Mouse (Mus musculus): Measurements from ENCODE around the gene Nmrk2.
"Not testable (repeated sequence)": the region's sequence is repeated elsewhere in the genome, so short reads cannot be mapped to it uniquely, and the experiment has no call there.

Nmrk2 gene

DNA sequence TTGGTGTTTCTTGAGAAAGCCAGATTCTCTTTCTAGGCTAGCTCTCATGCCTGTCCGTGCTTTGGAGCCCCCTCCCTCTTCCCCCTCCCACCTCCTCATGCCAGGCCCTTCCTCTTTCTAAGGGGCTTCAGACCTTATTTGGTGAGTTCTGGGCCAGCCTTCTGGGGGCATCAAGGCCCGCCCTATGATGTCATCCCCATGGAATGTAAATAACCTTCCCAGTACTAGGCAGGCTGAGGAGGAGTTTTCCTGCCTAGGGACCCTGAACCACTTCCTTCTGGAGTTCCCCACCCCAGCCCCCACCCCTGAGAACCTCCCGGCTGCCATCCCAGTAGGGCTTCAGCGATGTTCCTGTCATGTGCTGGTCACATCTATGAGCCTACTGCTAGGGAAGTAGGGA is 17.1 kb downstream of the Nmrk2 start:
- no peak for DNase-seq (ENCODE audit: low spot score)

DNA sequence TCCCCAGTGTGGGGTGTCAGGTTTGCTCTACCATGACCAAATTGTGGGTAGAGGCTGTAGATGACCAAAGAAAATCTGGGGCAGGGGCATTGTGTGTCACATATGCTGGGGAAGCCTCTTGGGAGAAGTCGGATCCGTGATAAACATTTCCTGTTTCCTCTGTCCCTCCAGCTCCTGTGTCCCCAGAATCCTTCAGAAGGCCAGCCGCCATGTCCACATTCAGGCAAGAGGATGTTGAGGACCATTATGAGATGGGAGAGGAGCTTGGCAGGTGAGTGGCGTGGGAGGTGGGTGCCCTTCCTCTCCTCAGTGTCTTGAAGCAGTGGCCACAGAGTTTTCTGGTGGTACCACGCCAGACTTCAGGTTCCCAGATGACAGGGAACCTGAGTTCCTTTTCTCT is 18.0 kb downstream of the Nmrk2 start, which contains the start of gene 4930442H23Rik:
Gene 4930442H23Rik, minus strand, starts transcription at position 45 of the 400 bp plus-strand sequence.
- DNase-seq (ENCODE audit: low spot score): no peak

DNA sequence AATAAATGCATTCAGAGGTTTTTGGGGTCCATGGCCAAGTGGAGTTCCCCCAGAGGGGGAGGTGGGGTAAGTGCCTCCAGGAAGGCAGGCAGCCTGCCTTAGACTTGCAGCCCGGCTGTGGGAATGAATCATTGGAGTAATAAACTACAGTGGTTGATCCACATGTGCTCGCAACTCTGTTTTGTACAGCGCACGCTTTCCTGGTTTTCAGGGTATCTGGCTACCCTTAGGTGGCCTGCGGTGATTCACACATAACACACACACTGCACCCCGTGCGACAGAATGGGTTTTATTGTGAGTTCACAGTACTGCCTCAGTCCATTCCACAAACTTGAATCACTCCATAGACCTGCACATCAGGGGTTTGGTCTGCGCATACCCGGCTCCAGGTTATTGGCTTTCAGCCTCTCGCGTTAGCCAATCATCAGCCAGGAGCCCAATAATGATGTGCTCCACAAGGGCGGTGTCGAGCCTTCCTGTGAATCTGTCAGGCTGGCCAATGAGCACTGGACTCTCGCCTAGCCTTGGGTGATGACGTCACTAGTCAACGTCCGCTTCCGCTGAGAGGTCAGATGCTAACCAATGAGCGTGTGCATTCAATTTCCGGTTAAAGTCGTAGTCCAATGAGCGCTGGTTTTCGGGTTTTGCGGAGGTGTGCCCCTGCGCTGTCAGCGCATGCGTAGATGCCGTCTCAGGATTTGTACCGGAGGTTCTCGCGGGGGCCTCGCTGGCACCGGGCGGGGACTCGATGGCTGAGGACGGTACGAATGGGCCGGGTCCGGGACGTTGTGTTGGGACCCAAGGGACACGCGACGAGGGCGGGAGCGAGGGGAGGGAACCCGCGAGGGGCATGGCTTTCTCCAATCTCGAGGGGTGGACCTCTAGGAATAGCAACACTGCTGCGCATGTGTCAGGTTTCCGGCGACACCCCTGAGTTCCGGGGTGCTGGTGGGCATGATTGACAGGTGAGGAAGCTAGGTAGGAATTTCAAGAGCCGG is 19.2 kb downstream of the Nmrk2 start, which contains the start of gene Dapk3:
Gene Dapk3, plus strand, starts transcription at position 670 of the 998 bp plus-strand sequence.
- peak; percentile 99 for DNase-seq (ENCODE audit: low spot score)

DNA sequence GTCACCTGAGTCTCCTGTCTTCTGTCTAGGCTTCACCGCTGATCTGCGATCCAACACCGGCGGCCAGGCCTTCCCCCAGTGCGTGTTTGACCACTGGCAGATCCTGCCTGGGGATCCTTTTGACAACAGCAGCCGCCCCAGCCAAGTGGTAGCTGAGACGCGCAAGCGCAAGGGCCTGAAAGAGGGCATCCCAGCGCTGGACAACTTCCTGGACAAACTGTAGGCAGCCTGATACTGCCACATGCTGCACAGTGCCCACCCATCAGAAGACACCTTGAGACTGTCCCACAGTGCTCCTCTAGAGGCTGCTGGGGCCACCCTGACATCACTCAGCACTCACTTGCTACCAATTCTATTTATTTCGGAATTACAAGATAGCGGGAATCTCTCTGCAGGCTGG is 20.0 kb downstream of the Nmrk2 start:
- DNase-seq (ENCODE audit: low spot score): not testable (repeated sequence)

DNA sequence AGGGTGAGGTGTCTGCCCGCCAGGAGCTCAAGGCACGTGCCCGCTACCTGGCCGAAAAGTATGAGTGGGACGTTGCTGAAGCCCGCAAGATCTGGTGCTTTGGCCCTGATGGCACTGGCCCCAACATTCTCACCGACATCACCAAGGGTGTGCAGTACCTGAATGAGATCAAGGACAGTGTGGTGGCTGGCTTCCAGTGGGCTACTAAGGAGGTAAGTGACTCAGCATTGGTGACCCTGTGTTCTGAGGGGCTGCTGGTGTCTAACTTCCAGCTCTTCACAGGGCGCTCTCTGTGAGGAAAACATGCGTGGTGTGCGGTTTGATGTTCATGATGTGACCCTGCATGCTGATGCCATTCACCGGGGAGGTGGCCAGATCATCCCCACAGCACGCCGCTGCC is 20.9 kb downstream of the Nmrk2 start:
- no peak for DNase-seq (ENCODE audit: low spot score)

DNA sequence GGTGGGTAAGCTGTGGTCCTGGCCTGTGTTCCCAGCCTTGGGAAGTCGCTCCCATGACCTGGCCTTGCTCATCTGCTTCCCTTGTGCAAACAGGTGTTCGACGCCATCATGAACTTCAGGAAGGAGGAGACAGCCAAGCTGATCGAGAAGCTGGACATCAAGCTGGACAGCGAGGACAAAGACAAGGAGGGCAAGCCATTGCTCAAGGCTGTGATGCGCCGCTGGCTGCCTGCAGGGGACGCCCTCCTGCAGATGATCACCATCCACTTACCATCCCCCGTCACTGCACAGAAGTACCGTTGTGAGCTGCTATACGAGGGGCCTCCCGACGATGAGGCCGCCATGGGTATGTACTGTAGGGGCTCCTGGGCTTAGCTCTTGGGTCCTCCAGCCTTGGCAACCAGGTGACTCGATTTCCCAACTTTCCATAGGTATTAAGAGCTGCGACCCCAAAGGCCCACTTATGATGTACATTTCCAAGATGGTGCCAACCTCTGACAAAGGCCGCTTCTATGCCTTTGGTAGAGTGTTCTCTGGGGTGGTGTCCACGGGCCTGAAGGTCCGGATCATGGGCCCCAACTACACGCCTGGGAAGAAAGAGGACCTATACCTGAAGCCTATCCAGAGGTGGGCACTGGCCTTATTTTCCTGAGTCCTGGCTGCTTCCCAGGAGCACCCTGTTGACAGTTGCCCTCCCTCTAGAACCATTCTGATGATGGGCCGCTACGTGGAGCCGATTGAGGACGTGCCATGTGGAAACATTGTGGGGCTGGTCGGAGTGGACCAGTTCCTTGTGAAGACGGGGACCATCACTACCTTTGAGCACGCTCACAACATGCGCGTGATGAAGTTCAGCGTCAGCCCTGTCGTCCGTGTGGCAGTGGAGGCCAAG is 22.2 kb downstream of the Nmrk2 start:
- no peak for DNase-seq (ENCODE audit: low spot score)

DNA sequence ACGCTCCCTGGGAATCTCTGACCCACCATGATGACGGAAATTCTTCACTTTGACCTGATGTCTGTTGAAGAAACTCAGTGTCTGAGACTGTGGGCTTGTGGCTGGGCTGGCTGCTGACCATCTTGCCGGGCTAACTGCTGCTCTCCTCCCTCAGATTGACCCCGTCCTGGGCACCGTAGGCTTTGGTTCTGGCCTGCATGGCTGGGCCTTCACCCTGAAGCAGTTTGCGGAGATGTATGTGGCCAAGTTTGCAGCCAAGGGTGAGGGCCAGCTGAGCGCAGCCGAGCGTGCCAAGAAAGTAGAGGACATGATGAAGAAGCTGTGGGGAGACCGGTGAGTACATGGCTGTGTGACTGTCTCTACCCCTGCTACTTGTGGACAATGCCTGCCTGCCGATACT is 22.9 kb downstream of the Nmrk2 start:
- no peak for DNase-seq (ENCODE audit: low spot score)

DNA sequence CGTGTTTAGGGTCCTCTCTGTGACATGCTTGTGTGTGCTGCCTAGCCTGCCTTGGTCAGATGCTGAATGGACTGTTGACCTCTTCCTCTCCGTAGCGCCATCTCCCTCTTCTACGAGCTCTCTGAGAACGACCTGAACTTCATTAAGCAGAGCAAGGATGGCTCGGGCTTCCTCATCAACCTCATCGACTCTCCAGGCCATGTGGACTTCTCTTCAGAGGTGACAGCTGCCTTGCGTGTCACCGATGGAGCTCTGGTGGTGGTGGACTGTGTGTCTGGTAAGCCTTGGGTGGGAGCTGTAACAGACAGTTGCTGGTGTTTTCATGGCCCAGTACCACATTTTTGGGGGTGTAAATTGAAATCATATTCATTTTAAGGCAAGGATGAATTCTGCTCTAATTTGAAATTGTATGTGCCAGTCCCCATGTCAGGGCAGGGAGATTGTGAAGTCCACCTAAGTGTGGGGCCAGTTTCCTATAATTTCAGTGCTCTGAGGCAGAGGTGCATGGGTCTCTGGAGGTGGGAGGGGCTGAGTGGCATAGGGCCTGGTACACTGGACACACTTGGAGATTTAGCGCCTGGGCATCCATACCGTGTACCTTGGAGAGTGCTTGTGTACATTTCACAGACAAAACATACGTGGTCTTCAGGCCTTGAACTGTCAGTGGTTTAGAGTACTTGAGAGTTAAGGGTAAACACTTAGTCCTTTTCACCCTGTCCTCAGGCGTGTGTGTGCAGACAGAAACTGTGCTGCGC is 23.7 kb downstream of the Nmrk2 start:
- DNase-seq (ENCODE audit: low spot score): no peak

DNA sequence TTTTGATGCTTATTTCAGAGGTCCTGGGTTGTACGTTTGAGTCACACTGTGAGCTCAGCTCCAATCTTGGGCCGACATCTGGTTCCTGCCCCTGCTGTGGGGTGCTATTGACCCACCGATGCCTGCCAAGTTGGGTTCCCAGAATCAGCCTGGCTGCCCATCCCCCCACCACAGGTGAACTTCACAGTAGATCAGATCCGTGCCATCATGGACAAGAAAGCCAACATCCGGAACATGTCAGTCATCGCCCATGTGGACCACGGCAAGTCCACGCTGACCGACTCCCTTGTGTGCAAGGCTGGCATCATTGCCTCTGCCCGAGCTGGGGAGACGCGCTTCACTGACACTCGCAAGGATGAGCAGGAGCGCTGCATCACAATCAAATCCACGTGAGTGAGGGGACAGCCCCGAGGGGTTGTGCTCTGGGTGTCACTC is 24.3 kb downstream of the Nmrk2 start:
- DNase-seq (ENCODE audit: low spot score): no peak

DNA sequence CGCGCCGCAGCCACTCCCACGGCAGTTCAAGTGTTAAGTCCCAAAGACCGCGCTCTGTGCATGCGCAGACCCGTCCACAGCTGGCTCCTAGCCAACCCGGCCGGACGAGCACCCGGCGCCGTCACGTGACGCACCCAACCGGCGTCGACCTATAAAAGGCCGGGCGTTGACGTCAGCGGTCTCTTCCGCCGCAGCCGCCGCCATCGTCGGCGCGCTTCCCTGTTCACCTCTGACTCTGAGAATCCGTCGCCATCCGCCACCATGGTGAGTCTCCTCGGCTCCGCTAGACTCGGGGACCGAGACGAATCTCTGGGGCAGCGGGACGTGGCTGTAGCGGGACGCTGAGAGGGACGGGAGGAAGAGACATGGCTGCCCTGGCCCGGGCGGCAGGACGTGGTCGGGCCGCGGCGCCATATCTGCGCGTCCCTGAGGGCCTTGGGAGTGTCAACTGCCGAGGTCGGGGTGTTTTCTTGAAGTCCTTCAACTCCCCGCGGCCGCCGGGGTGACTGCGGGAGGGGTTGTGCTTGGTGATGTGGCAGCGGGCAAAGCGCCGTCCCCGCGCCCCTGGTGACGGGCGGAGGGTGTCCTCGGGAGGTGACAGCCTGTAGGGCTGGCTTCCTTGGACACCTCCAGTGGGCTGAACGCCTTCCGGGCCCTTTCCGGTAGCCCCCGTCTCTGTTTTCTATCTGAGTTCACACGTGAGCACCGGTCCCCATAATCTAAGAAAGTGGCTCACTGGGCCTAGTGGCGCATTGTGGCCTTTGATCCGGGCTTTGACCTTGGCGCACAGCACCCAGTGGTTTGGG is 25.2 kb downstream of the Nmrk2 start, which contains the start of gene Eef2:
Gene Eef2, plus strand, starts transcription at position 166 of the 806 bp plus-strand sequence.
- DNase-seq (ENCODE audit: low spot score): peak; percentile 97

DNA sequence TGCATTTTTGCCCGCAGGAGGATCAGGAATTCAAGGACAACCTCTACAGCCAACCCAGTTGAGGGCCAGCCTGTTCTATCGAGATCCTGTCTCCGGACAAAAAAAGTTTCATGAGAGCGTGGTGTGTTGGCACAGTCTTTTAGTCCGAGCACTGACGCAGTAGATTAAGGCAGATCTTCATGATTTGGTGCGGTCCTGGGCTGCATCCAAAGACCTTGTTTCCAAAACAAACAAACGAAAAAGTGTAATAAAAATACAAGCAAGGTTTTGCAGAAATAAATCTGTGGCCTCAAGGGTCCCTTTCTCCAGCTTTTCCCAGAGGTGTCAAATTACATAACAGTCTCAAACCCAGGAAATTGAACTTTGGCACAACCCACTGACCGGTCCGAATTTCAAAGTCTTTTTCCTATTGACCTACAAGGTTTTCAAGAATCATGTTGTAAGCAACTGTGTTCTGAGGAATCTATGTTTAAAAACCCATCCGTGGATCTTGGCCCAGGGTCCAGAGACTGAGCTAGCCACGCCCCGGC is 25.9 kb downstream of the Nmrk2 start:
- peak; percentile 97 for DNase-seq (ENCODE audit: low spot score)

DNA sequence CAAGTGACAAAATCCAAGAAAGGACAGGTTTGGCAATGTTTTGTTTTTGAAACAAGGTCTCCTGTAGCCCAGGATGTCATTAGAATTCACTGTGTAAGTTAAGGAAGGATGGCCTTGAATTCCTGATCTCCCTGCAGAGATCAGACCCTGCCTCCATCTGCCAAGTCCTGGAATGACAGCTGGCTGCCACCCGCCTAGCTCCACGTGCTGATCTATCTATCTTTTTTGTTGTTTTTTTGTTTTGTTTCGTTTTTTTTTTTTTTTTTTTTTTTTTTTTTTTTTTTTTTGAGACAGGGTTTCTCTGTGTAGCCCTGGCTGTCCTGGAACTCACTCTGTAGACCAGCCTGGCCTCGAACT is 26.5 kb downstream of the Nmrk2 start:
- DNase-seq (ENCODE audit: low spot score): not testable (repeated sequence)

DNA sequence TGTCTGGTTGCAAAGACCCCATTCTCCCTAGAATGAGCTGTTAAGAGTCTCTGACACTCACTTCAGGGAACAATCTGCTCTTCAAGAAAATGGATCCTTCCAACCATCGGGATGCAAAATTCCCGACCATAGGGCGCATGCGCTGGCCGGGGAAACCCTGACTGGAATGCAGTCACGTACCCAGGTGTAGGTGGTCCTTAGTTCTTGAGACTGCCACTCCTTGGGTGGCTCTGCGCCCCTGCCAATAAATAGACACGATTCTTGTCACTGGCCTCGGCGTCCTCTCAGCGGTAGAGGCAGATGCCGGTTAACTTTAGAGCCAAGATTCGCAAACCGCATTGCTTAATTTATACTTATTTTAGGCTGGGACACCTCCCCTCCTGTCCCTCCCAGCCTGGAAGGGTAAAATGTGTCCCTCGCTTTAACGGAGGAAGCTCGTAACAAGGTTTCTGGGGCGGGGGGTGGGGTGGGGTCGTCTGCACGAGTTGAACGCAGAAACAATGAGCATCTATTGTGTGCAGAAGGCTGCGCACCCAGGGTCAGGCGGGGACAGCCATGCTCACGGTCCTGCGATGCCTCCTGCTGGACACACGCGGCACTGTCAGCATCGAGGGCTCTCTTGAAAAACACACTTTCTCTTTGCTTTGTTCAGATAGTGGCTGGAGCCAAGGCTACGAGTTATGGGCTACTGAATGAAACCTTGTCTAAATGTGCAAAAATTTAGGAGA is 27.1 kb downstream of the Nmrk2 start:
- DNase-seq (ENCODE audit: low spot score): peak; percentile 92

DNA sequence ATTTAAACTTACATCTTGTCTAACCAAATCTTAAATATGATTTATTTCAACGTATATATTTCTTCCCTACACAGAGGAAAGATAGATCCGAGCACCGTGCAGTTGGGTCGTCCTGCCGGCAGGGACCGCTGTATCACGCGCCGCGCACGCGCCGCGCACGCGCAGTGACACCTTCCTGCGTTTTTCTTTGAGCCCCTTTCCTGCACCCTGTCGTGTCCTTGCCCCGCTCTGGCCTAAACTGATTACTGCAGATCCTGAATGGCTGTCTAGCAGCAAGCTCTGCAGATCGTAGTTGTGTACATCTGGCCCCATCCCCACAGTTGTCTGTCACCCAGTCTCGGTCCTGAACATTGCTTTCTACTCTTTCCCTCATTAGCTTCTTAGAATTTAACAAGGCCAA is 28.7 kb downstream of the Nmrk2 start:
- peak; percentile 79 for DNase-seq (ENCODE audit: low spot score)

DNA sequence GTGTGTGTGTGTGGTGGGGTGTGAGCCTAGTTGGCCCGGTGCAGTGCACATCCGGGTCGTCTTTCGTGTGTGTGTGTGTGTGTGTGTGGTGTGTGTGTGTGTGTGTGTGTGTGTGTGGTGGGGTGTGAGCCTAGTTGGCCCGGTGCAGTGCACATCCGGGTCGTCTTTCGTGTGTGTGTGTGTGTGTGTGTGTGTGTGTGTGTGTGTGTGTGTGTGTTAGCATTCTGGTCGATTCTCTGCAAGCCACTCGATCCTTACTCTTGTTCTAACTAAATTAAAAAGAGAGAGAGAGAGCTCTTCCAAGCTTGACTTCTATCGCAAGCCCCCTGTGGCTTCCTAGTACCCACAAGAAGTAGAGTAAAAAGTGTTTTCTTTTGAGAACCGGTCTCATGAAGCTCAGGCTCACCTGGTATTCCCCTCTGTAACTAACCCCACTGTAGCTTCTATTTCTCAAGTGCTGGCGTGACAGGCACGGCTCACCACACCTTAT is 32.4 kb downstream of the Nmrk2 start:
- not testable (repeated sequence) for DNase-seq (ENCODE audit: low spot score)

DNA sequence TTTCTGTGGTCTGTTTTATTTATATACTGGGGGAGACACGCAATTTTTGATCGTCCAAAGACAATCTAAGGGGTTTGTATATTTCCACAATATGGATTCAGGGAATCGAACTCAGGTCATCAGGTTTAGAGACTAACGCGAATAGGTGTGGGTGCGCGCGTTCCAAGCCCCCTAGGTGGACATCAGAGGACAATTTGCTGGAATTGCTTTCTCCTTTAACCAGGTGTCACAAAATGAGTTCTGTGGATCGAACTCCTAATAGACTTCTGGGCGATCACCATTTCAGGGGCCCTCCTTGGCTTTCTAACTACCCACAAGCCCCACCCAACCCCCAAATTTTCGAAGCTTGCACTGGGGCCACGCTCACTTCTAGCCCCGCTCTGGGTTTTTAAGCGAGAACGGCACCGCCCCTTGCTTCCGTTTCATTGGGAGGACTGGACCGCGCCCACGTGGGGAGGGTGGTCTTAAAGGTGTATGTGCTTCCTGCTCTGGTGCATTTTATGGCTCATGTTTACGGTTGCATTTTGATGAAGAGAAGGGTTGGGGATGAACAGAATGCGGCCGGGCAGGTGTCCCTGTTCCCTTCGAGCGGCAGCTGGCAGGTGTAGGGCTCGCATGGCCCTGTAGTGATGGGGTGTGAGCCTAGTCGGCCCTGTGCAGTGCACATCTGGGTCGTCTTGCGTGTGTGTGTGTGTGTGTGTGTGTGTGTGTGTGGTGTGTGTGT is 33.2 kb downstream of the Nmrk2 start:
- DNase-seq (ENCODE audit: low spot score): peak; percentile 69

DNA sequence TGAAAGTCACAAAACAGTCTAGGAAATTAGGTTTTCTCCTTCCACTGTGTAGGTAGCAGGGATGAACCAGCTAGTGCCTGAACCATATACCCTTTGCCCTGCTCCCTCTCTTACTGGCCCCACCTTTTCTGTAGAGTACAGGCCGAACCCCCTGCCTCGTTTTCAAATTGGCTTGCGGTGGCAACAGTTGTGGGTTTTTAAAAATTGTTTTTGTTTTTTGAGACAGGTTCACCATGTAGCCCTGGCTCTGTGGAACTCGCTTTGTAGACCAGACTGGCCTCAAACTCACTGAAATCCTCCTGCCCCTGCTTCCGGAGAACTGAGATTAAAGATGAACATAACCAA is 33.8 kb downstream of the Nmrk2 start:
- no peak for DNase-seq (ENCODE audit: low spot score)

DNA sequence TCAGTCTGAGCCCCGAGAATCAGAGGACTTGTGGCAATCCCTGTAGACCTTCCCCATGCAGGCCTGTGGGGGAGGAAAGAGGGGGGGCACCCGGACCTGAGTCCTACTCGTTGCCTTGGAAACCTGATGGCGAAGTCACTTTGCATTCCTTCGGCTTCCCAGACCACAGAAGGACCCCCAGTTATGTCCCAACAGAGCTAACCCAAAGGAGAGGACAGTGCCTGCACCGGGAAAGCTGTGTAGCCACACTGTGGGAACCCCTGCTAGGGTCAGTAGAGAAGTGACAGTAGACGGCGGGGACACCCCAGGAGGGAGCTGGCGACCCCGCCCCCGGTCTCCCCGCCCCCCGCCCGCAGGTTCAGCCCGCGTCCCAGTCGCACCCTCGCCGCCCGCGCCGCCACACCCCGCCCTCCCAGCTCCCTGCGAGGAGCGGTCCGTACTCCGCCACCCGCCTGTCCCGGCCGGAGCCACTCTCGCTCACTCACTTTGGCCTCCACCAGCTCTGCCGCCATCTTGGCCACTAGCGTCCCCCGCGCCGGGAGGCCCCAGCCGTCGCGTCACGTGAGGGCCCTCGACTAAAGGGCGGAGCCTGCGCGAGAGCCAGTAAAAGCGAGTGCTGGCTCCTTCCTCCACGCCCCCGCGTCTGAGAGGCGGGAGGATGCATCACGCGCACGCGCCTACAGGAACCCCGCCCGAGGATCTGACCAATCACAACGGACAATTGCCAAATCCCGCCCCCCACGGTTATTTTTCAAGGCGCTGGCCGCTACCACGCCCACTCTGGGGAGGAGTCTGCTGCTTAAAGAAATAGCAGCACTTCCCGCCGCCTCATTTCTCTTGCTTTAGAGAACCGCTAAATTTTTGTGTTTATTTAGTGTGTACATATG is 34.4 kb downstream of the Nmrk2 start, which contains the start of gene Pias4:
Gene Pias4, minus strand, starts transcription at position 724 of the 887 bp plus-strand sequence.
- DNase-seq (ENCODE audit: low spot score): peak; percentile 99
